Mouse (Mus musculus): ENCODE results near the gene Muc2. TPM values are rescaled to one million over a fixed set of nuclear protein-coding genes. Genes with fewer than 3 reads are reported as not detected.

Gene Muc2
- polyA plus RNA-seq (2014; fragmentation: Nextera tagmentation; extraction: Ambion mirVana), result not detected in 2 replicates

GRCm38 (mm10) chr7:141690040-141690439 lies at the start of gene Muc2:
TSS of gene Muc2 (plus strand) at chr7:141690340.
- Histone ChIP-seq H3K9ac (ENCODE audit: low read length) (no peak within 1 kb of the TSS), H3K4me3 (ENCODE audit: low read depth, low read length) (no peak within 1 kb of the TSS), H3K9me3 (ENCODE audit: control insufficient read depth, low read length) (no peaks in the 10 kb centered on the region), H3K27ac (ENCODE audit: low read depth, low read length) (no peak within 1 kb of the TSS), H3K36me3 (ENCODE audit: control insufficient read depth, insufficient read depth, low read length) (no peaks in the 10 kb centered on the region), H3K4me2 (no peak within 1 kb of the TSS), H3K4me1 (ENCODE audit: control insufficient read depth, insufficient read depth, low read length) (no peaks in the 10 kb centered on the region), H3K27me3 (ENCODE audit: control insufficient read depth, insufficient read depth, low read length) (no peaks in the 10 kb centered on the region)
- ATAC-seq (ENCODE audit: low FRiP score) (no peak), DNase-seq (ENCODE audit: low spot score, missing footprints) (no peak)
- WGBS, result 91% methylated on average over 8 of the region's 8 CpGs

DNA sequence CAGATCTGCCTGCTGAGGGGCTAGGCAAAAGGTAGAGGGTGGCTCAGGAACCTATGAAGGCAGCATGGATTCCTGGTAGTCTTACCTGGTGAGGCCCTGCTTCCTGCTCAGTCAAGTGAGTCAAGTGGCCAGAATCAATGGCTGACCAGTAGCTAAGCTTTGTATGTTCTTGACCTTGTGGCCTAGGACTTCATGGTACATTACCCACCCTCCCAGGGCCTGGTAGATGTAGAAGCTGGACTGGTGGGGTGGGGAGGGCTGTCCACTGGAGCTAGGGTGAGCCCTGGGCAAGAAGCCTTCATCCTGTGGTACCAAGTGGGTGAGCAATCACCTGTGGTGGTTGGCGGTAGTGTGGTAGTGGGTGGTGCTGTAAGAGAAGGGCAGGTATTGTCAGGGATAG lies 47.8 kb upstream of the Muc2 start:
- H3K4me3 ChIP-seq (ENCODE audit: low read depth, low read length), result no peak overlapping the region
- H3K36me3 ChIP-seq (ENCODE audit: control insufficient read depth, insufficient read depth, low read length), result no peaks in the 10 kb centered on the region
- H3K4me2 ChIP-seq, result no peak overlapping the region
- H3K27me3 ChIP-seq (ENCODE audit: control insufficient read depth, insufficient read depth, low read length), result no peaks in the 10 kb centered on the region
- H3K4me1 ChIP-seq (ENCODE audit: control insufficient read depth, insufficient read depth, low read length), result no peaks in the 10 kb centered on the region
- no peaks in the 10 kb centered on the region for H3K9me3 ChIP-seq (ENCODE audit: control insufficient read depth, low read length)
- ATAC-seq (ENCODE audit: low FRiP score), result no peak
- DNase-seq (ENCODE audit: low spot score, missing footprints), result no peak
- H3K9ac ChIP-seq (ENCODE audit: low read length), result no peak overlapping the region
- H3K27ac ChIP-seq (ENCODE audit: low read depth, low read length), result no peak overlapping the region
- WGBS, result 83% methylated on average over 1 of the region's 1 CpGs

- Histone ChIP-seq H3K4me1 (ENCODE audit: control insufficient read depth, insufficient read depth, low read length) (no peaks in the 10 kb centered on the region), H3K36me3 (ENCODE audit: control insufficient read depth, insufficient read depth, low read length) (no peaks in the 10 kb centered on the region), H3K9ac (ENCODE audit: low read length) (no peak overlapping the region), H3K4me3 (ENCODE audit: low read depth, low read length) (no peak overlapping the region), H3K27ac (ENCODE audit: low read depth, low read length) (no peak overlapping the region), H3K27me3 (ENCODE audit: control insufficient read depth, insufficient read depth, low read length) (no peaks in the 10 kb centered on the region), H3K9me3 (ENCODE audit: control insufficient read depth, low read length) (no peaks in the 10 kb centered on the region), H3K4me2 (no peak overlapping the region)
- WGBS, result 48% methylated on average over 3 of the region's 3 CpGs
- ATAC-seq (ENCODE audit: low FRiP score), result no peak
- DNase-seq (ENCODE audit: low spot score, missing footprints), result no peak
Observed at GRCm38 (mm10) chr7:141643160-141643559, 47.0 kb upstream of the Muc2 start.

GRCm38 (mm10) chr7:141647083-141647482 lies 43.1 kb upstream of the Muc2 start:
- Histone ChIP-seq H3K36me3 (ENCODE audit: control insufficient read depth, insufficient read depth, low read length) (no peaks in the 10 kb centered on the region), H3K9me3 (ENCODE audit: control insufficient read depth, low read length) (no peaks in the 10 kb centered on the region), H3K27ac (ENCODE audit: low read depth, low read length) (no peak overlapping the region), H3K9ac (ENCODE audit: low read length) (no peak overlapping the region), H3K27me3 (ENCODE audit: control insufficient read depth, insufficient read depth, low read length) (no peaks in the 10 kb centered on the region), H3K4me2 (no peak overlapping the region), H3K4me1 (ENCODE audit: control insufficient read depth, insufficient read depth, low read length) (no peaks in the 10 kb centered on the region), H3K4me3 (ENCODE audit: low read depth, low read length) (no peak overlapping the region)
- ATAC-seq (ENCODE audit: low FRiP score), result no peak
- 74% methylated on average over 2 of the region's 2 CpGs for WGBS
- DNase-seq (ENCODE audit: low spot score, missing footprints), result no peak

DNA sequence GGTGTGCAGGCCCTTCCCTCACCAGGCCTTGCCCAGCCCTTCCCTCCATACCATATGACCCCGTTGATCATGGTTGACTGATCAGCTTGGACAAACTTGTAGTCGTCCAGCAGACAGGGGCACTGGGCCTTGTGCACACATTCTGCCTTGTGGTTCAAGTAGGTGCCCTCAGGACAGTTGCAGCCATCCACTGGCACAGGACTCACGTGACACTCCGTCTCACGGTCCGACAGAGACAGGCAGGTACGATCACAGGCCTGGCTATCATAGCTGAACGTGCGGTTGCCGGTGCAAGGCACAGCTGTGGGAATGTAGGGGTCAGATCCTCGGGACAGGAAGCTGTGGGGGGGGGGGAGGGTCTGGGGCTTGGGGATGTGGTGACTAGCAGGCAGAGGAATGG lies 42.3 kb upstream of the Muc2 start:
- Histone ChIP-seq H3K4me3 (ENCODE audit: low read depth, low read length) (no peak overlapping the region), H3K9ac (ENCODE audit: low read length) (no peak overlapping the region), H3K36me3 (ENCODE audit: control insufficient read depth, insufficient read depth, low read length) (no peaks in the 10 kb centered on the region), H3K4me1 (ENCODE audit: control insufficient read depth, insufficient read depth, low read length) (no peaks in the 10 kb centered on the region), H3K27ac (ENCODE audit: low read depth, low read length) (no peak overlapping the region), H3K9me3 (ENCODE audit: control insufficient read depth, low read length) (no peaks in the 10 kb centered on the region), H3K27me3 (ENCODE audit: control insufficient read depth, insufficient read depth, low read length) (no peaks in the 10 kb centered on the region), H3K4me2 (no peak overlapping the region)
- no peak for DNase-seq (ENCODE audit: low spot score, missing footprints)
- 83% methylated on average over 11 of the region's 11 CpGs for WGBS
- no peak for ATAC-seq (ENCODE audit: low FRiP score)

GRCm38 (mm10) chr7:141652191-141652590 lies 37.9 kb upstream of the Muc2 start:
- Histone ChIP-seq H3K27me3 (ENCODE audit: control insufficient read depth, insufficient read depth, low read length) (no peaks in the 10 kb centered on the region), H3K9me3 (ENCODE audit: control insufficient read depth, low read length) (no peaks in the 10 kb centered on the region), H3K4me3 (ENCODE audit: low read depth, low read length) (no peak overlapping the region), H3K9ac (ENCODE audit: low read length) (no peak overlapping the region), H3K4me2 (no peak overlapping the region), H3K4me1 (ENCODE audit: control insufficient read depth, insufficient read depth, low read length) (no peaks in the 10 kb centered on the region), H3K27ac (ENCODE audit: low read depth, low read length) (no peak overlapping the region), H3K36me3 (ENCODE audit: control insufficient read depth, insufficient read depth, low read length) (no peaks in the 10 kb centered on the region)
- 52% methylated on average over 7 of the region's 7 CpGs for WGBS
- ATAC-seq (ENCODE audit: low FRiP score) (no peak), DNase-seq (ENCODE audit: low spot score, missing footprints) (no peak)

DNA sequence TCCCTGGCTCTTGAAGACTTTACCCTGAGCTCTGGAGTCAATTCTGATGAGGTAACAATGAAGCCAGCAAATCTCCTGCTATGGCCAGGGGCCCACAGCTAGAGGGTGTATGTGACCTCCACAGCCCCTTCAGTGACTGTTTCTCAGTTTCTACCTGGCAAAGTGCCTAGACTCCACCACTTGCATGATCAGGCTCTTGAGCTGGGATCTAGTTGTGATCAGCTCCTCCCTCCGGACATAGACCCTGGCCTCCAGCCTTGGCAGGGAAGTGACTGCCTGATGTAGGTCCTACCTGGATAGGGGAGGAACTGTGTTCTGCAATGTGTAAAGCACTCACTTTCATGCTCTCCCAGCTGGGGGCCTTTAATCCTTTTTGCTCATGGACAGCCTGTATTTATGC lies 29.8 kb upstream of the Muc2 start:
- DNase-seq (ENCODE audit: low spot score, missing footprints) (no peak), ATAC-seq (ENCODE audit: low FRiP score) (no peak)
- Histone ChIP-seq H3K4me3 (ENCODE audit: low read depth, low read length) (no peak overlapping the region), H3K4me2 (no peak overlapping the region), H3K4me1 (ENCODE audit: control insufficient read depth, insufficient read depth, low read length) (no peaks in the 10 kb centered on the region), H3K36me3 (ENCODE audit: control insufficient read depth, insufficient read depth, low read length) (no peaks in the 10 kb centered on the region), H3K9me3 (ENCODE audit: control insufficient read depth, low read length) (no peaks in the 10 kb centered on the region), H3K27me3 (ENCODE audit: control insufficient read depth, insufficient read depth, low read length) (no peaks in the 10 kb centered on the region), H3K27ac (ENCODE audit: low read depth, low read length) (no peak overlapping the region), H3K9ac (ENCODE audit: low read length) (no peak overlapping the region)
- WGBS, result 88% methylated on average over 1 of the region's 1 CpGs

- no peak for ATAC-seq (ENCODE audit: low FRiP score)
Observed at GRCm38 (mm10) chr7:141661481-141661880, 28.7 kb upstream of the Muc2 start.

DNA sequence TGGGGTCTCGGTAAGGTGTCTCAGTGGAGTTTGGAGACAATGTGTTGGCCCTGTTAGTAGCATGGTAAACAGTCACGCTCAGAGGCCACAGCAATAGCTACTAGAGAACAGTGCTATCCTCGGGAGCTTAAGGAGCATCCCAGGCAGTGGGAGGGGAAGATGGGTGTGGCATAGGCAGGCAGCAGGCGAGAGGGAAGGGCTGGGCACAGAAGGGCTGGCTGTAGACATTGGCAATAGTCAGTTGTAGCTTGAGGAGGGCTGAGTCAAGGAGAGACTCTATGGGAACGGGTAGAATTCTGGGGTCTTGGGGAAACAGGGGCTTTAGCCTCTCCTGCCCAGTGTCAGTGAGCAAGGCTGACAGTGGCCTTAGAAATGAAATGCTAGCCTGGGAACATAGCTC lies 27.9 kb upstream of the Muc2 start:
- ATAC-seq (ENCODE audit: low FRiP score) (no peak), DNase-seq (ENCODE audit: low spot score, missing footprints) (no peak)
- Histone ChIP-seq H3K4me2 (no peak overlapping the region), H3K36me3 (ENCODE audit: control insufficient read depth, insufficient read depth, low read length) (no peaks in the 10 kb centered on the region), H3K4me3 (ENCODE audit: low read depth, low read length) (no peak overlapping the region), H3K4me1 (ENCODE audit: control insufficient read depth, insufficient read depth, low read length) (no peaks in the 10 kb centered on the region), H3K27me3 (ENCODE audit: control insufficient read depth, insufficient read depth, low read length) (no peaks in the 10 kb centered on the region), H3K9me3 (ENCODE audit: control insufficient read depth, low read length) (no peaks in the 10 kb centered on the region), H3K9ac (ENCODE audit: low read length) (no peak overlapping the region), H3K27ac (ENCODE audit: low read depth, low read length) (no peak overlapping the region)
- 56% methylated on average over 5 of the region's 5 CpGs for WGBS

More at GRCm38 (mm10) chr7:141661481-141661880, 28.7 kb upstream of the Muc2 start:
- Histone ChIP-seq H3K9ac (ENCODE audit: low read length) (no peak overlapping the region), H3K4me2 (no peak overlapping the region), H3K27ac (ENCODE audit: low read depth, low read length) (no peak overlapping the region), H3K4me3 (ENCODE audit: low read depth, low read length) (no peak overlapping the region), H3K4me1 (ENCODE audit: control insufficient read depth, insufficient read depth, low read length) (no peaks in the 10 kb centered on the region), H3K36me3 (ENCODE audit: control insufficient read depth, insufficient read depth, low read length) (no peaks in the 10 kb centered on the region), H3K9me3 (ENCODE audit: control insufficient read depth, low read length) (no peaks in the 10 kb centered on the region), H3K27me3 (ENCODE audit: control insufficient read depth, insufficient read depth, low read length) (no peaks in the 10 kb centered on the region)
- WGBS, result 80% methylated on average over 3 of the region's 3 CpGs
- no peak for DNase-seq (ENCODE audit: low spot score, missing footprints)

- ATAC-seq (ENCODE audit: low FRiP score) (no peak), DNase-seq (ENCODE audit: low spot score, missing footprints) (no peak)
- WGBS, result 27% methylated on average over 4 of the region's 4 CpGs
- H3K4me2 ChIP-seq, result no peak overlapping the region
- no peak overlapping the region for H3K9ac ChIP-seq (ENCODE audit: low read length)
- no peaks in the 10 kb centered on the region for H3K4me1 ChIP-seq (ENCODE audit: control insufficient read depth, insufficient read depth, low read length)
- H3K27ac ChIP-seq (ENCODE audit: low read depth, low read length), result no peak overlapping the region
- no peaks in the 10 kb centered on the region for H3K36me3 ChIP-seq (ENCODE audit: control insufficient read depth, insufficient read depth, low read length)
- no peaks in the 10 kb centered on the region for H3K27me3 ChIP-seq (ENCODE audit: control insufficient read depth, insufficient read depth, low read length)
- no peak overlapping the region for H3K4me3 ChIP-seq (ENCODE audit: low read depth, low read length)
- no peaks in the 10 kb centered on the region for H3K9me3 ChIP-seq (ENCODE audit: control insufficient read depth, low read length)
Observed at GRCm38 (mm10) chr7:141666190-141666589, 23.9 kb upstream of the Muc2 start.
